Mouse (Mus musculus) embryonic facial prominence, embryonic 10.5 days (tissue): ENCODE data around the gene Usp24. TPM values are rescaled to one million over a fixed set of nuclear protein-coding genes. Genes with fewer than 3 reads are reported as not detected.

Experiments
- DNase-seq: peaks from one replicate; pipeline ENCODE4 v3.0.0-alpha.2; 2017; ENCODE audit warnings: low spot score
- H3K27ac ChIP-seq: fragments of 300-500 bp; sonication (generic); replicated peaks from 2 replicates; pipeline ENCODE4 v1.5.1; 2016; ENCODE audit warnings: mild to moderate bottlenecking
- H3K27me3 ChIP-seq: fragments of 300-500 bp; sonication (generic); replicated peaks from 2 replicates; pipeline ENCODE4 v1.6.1; 2016; ENCODE audit warnings: low read depth, mild to moderate bottlenecking; ENCODE audit not compliant: poor library complexity, severe bottlenecking
- H3K36me3 ChIP-seq: fragments of 300-500 bp; sonication (generic); replicated peaks from 2 replicates; pipeline ENCODE4 v1.6.1; 2016; ENCODE audit warnings: mild to moderate bottlenecking, moderate library complexity
- H3K4me1 ChIP-seq: fragments of 300-500 bp; sonication (generic); 2 replicates; pipeline ENCODE4 v1.6.1; 2016
- H3K4me3 ChIP-seq: fragments of 300-500 bp; sonication (generic); 2 replicates; pipeline ENCODE4 v1.5.1; 2016; ENCODE audit warnings: mild to moderate bottlenecking, moderate library complexity
- H3K9me3 ChIP-seq: fragments of 300-500 bp; sonication (generic); 2 replicates; pipeline ENCODE4 v1.6.1; 2016; ENCODE audit warnings: mild to moderate bottlenecking
- WGBS: fragments of 180-500 bp; shearing (Covaris S2); methylation state at CpG from one replicate; pipeline ENCODE4 v1.1.7; 2016; 5-methylcytosine and 5-hydroxymethylcytosine counted together
- polyA plus RNA-seq: library from polyadenylated mRNA; unstranded; fragments of >200 nt; fragmentation: Nextera tagmentation; extraction: Ambion mirVana; gene quantifications from 2 replicates; pipeline ENCODE4 v1.2.1, GENCODE M21; 2016

Usp24 gene
- 7.3 and 7.8 TPM in 2 replicates for polyA plus RNA-seq

DNA sequence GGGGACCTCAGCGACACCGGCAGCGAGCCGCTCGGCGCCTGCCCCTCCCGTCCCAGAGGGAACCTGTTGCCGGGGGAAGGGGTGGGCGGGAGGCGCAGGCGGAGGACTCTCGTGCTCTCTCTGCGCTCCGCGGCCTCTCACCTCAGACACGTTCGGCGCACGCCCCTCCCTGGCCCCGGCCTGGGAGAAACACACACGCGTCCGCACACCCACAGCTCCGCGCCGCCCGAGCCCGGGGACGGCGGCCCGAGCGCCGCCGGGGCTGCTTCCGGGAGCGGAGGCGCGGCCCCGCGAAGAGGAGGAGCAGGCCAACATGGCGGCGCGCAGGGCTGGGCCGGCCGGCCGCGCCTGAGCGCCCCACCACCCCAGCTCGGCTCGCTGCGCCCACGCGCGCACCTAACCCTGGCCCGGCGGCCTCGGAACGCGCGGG, at the start of gene Usp24:
TSS of gene Usp24 (plus strand) at position 293 of the 430 bp plus-strand sequence.
- H3K27me3 ChIP-seq, result no peaks in the 10 kb centered on the region
- no peaks in the 10 kb centered on the region for H3K36me3 ChIP-seq
- H3K27ac ChIP-seq, result peak within 1 kb of the TSS; percentile 99
- H3K4me3 ChIP-seq, result peak within 1 kb of the TSS; percentile 94
- no peaks in the 10 kb centered on the region for H3K9me3 ChIP-seq
- H3K4me1 ChIP-seq, result peaks cover 40% of the 10 kb centered on the region
- WGBS, result 3% methylated on average over 60 of the region's 60 CpGs
- peak; percentile 81 for DNase-seq

DNA sequence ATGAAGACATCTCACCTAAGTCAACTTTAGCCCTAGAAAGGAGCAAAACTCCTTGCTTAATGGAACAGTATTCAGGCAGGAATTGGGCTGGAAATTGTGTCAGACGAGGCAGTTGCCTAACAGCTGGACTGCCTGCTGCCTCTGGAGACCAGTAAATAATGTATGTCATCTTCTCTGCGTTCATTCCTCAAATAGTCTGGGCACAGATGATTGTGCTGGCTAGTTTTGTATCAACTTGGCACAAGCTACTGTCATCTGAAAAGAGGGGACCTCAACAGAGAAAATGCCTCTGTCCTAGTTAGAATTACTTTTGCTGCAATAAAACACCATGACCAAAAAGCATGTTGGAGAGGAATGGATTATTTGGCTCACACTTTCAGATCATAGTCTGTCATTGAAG, 39.1 kb upstream of the Usp24 start:
- peaks cover 10% of the 10 kb centered on the region for H3K4me1 ChIP-seq
- H3K27ac ChIP-seq, result no peak overlapping the region
- DNase-seq, result no peak
- no peaks in the 10 kb centered on the region for H3K36me3 ChIP-seq
- no peak overlapping the region for H3K4me3 ChIP-seq
- WGBS, result 74% methylated on average over 2 of the region's 2 CpGs
- no peaks in the 10 kb centered on the region for H3K9me3 ChIP-seq
- H3K27me3 ChIP-seq, result no peaks in the 10 kb centered on the region

DNA sequence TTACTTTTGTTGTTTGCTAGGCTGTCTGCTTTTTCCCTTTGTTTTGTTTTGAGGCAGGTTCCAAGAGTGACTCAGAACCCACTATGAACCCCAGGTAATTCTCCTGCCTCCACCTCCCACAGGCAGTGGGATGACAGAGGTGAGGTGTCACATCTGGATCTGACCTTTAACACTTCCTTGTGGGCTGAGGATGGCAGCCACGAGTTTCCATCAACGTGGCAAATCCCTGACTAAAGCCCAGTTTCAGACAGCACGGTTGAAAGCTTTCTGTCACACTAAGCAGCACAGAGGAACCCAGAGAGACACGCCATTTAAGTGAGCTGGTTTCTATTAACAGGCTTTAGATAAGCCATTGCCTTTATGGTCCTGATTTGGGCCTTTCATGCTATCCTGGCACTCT, 36.8 kb upstream of the Usp24 start:
- DNase-seq, result no peak
- WGBS, result 36% methylated on average over 4 of the region's 4 CpGs

DNA sequence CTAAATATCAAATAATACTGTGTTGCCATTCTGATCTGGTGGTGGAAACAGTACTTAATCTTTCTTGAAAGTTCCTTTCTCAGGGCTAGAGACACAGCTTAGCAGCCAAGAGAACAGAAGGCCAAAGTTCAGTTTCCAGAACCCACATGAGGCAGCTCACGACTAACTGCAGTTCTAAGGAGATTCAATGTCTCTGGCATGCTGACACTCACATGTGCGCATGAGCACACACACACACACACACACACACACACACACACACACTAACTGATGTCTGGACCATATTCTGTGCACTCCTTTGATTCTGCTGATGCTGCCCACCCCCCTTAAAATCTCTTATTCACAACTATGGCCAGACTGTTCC, 34.9 kb upstream of the Usp24 start:
- H3K27me3 ChIP-seq, result no peaks in the 10 kb centered on the region
- WGBS, result 83% methylated on average over 2 of the region's 2 CpGs
- H3K36me3 ChIP-seq, result no peaks in the 10 kb centered on the region
- peaks cover 12% of the 10 kb centered on the region for H3K4me1 ChIP-seq
- no peak overlapping the region for H3K4me3 ChIP-seq
- no peaks in the 10 kb centered on the region for H3K9me3 ChIP-seq
- no peak overlapping the region for H3K27ac ChIP-seq
- no peak for DNase-seq

More for the DNA sequence above, 36.8 kb upstream of the Usp24 start:
- Histone ChIP-seq H3K4me1 (peaks cover 12% of the 10 kb centered on the region), H3K27ac (no peak overlapping the region), H3K36me3 (no peaks in the 10 kb centered on the region), H3K27me3 (no peaks in the 10 kb centered on the region), H3K4me3 (no peak overlapping the region), H3K9me3 (no peaks in the 10 kb centered on the region)

DNA sequence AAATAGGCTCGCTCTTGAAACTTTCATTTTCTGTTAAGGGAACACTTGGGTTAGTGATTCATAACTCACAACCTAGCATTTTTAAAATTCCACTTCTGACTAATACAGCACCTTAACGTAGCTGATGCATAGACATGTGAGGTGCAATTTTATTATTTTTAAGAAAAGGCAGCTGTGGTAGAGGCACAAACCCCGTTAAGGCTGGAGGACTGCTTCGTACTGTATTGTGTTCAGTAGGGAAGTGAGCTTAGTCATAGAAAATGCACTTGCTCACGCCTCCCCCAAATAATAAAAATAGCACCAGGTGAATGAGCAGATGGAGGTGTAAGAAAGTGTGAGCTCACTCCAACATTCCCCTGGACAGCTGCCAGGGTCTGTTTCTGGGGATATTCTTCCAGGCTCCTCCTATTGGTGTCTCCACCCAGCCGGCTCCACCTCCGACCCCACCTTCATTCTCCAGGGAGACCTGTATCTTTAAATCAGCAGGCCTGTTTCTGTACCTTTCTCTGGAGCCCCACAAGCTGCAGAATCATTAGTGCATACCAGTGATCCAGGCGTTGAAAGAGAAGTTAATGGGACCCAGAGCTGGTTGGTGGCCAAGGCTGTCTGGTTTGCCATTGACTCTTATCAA, 34.4 kb upstream of the Usp24 start:
- no peaks in the 10 kb centered on the region for H3K36me3 ChIP-seq
- H3K9me3 ChIP-seq, result no peaks in the 10 kb centered on the region
- H3K4me3 ChIP-seq, result no peak overlapping the region
- H3K4me1 ChIP-seq, result peaks cover 12% of the 10 kb centered on the region
- WGBS, result 67% methylated on average over 8 of the region's 8 CpGs
- no peak overlapping the region for H3K27ac ChIP-seq
- peak; percentile 19 for DNase-seq
- H3K27me3 ChIP-seq, result no peaks in the 10 kb centered on the region

DNA sequence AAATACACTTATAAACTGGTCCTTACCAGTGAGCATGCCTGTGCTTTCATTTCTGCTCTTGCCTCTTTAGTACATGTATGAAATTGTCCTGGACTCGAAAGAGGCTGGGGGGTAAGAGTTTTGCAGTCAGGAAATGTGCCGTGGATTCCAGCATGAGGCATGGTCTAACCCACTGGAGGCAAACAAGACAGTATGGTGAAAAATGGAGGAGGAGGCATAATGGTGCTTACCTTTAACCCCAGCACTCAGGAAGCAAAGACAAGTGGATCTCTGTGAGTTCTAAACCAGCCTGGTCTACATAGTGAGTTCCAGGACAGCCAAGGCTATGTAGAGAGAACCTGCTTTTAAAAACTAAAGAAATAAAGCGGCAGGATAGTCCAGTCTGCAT, 33.9 kb upstream of the Usp24 start:
- H3K9me3 ChIP-seq, result no peaks in the 10 kb centered on the region
- no peaks in the 10 kb centered on the region for H3K27me3 ChIP-seq
- no peaks in the 10 kb centered on the region for H3K36me3 ChIP-seq
- H3K4me1 ChIP-seq, result peaks cover 12% of the 10 kb centered on the region
- no peak overlapping the region for H3K27ac ChIP-seq
- H3K4me3 ChIP-seq, result no peak overlapping the region
- no peak for DNase-seq
- WGBS, result 88% methylated on average over 3 of the region's 3 CpGs

DNA sequence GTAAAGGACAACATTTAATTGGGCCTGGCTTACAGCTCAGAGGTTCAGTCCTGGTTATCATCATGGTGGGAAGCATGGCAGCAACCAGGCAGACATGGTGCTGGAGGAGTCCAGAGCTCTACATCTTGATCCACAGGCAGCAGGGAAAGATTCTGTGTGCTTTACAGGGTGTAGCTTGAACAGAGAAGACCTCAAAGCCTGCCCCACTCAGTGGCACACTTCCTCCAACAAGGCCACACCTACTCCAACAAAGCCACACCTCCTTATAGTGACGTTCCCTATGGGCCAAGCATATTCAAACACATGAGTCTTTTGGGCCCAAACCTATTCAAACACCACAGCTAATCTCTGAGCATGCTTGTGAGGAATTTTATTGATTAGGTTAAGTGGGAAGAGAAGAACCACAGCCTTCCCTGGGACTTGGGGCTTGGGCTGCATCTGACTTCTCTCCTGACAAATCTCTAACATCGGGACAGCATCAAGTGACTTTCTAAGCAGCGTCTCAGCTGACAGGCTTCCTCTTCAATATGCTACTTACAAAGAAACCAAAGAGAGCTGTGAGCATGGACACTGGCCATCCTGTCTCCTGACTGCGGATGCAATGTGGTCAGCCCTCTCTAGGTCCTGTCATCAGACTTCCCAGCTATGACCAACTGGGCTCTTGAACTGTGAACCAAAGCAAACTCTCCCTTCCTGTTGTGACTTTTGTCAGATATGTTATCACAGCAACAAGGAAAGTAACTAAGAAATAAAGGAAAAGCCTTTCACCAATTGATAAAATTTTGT, 28.9 kb upstream of the Usp24 start:
- WGBS, result 79% methylated on average over 4 of the region's 4 CpGs
- Histone ChIP-seq H3K36me3 (no peaks in the 10 kb centered on the region), H3K9me3 (no peaks in the 10 kb centered on the region), H3K4me3 (no peak overlapping the region), H3K4me1 (0 out of 2 replicates have a peak, but pooled peaks cover under 1% of the 10 kb centered on the region), H3K27me3 (no peaks in the 10 kb centered on the region), H3K27ac (no peak overlapping the region)
- no peak for DNase-seq

DNA sequence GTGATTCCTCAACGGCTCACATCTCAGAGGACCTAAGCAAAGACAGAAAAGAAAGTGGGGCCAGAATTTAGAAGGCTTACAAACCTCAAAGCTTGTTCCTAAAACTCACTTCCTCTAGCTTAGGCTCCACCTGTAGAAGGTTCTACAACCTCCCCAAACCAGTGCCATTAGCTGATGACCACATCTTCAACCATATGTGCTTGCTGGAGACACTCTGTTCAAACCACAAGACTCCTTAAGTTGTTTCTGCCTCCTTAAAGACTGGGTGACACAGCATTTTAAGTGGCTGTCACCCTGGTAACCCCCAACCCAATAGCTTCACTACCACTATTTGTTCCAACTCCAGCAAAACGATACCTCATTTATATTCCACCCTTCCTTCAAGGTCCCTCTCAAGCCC, 25.8 kb upstream of the Usp24 start:
- Histone ChIP-seq H3K27ac (no peak overlapping the region), H3K4me1 (no peaks in the 10 kb centered on the region), H3K36me3 (no peaks in the 10 kb centered on the region), H3K9me3 (no peaks in the 10 kb centered on the region), H3K4me3 (no peak overlapping the region), H3K27me3 (no peaks in the 10 kb centered on the region)
- no peak for DNase-seq
- WGBS, result 90% methylated on average over 2 of the region's 2 CpGs

DNA sequence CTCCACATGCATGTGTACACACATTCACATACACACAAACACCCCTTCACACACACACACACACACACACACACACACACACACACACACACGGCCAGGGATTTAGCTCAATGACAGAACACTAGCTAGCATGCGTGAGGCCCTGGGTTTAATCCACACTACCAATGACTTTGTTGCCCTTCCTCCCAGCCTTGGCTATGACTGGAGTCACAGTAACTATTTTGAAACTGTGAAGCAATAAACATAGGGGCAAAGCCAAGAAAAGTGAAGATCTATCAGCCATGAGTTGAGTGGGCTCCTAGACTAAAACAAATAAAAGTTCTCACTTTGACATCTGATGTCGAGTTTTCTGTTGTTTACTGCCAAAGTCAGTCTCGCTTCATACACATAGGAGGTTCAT, 23.2 kb upstream of the Usp24 start:
- no peaks in the 10 kb centered on the region for H3K27me3 ChIP-seq
- H3K27ac ChIP-seq, result no peak overlapping the region
- no peak overlapping the region for H3K4me3 ChIP-seq
- 92% methylated on average over 4 of the region's 4 CpGs for WGBS
- H3K9me3 ChIP-seq, result no peaks in the 10 kb centered on the region
- DNase-seq, result no peak
- H3K4me1 ChIP-seq, result 0 out of 2 replicates have a peak, but pooled peaks cover 5% of the 10 kb centered on the region
- no peaks in the 10 kb centered on the region for H3K36me3 ChIP-seq

DNA sequence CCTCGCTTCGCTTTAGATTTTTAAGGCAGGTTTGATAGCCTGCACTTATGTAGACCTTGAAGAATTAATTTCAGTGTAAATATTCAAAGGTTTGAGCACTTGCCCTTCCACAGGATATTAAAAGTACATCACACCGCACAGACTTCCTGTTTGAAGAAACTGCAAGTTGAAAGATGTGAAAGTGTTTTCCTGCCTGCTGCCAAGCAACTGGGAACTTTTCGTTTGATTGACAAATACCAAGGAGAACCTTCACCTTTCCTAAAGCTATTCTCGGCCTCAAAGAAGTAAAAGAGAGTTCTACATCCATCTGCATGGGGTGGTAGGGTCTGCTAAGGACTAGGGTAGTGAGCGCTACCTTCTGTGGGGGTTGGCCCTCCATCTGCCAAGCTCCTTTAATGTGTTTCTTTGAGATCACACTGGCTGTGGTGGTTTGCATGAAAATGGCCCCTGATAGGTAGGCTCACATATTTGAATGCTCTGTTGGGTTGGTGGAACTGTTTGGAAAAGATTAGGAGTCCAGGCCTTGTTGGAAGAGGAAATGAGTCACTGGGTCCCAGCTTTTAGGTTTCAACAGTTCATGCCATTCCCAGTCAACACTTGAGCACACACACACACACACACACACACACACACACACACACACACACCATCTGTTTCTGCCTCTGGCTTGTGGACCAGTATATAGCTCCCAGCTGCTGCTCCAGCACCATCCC, 22.5 kb upstream of the Usp24 start:
- Histone ChIP-seq H3K27me3 (no peaks in the 10 kb centered on the region), H3K27ac (no peak overlapping the region), H3K4me1 (0 out of 2 replicates have a peak, but pooled peaks cover 5% of the 10 kb centered on the region), H3K36me3 (no peaks in the 10 kb centered on the region), H3K9me3 (no peaks in the 10 kb centered on the region), H3K4me3 (no peak overlapping the region)
- no peak for DNase-seq
- WGBS, result 84% methylated on average over 6 of the region's 6 CpGs

DNA sequence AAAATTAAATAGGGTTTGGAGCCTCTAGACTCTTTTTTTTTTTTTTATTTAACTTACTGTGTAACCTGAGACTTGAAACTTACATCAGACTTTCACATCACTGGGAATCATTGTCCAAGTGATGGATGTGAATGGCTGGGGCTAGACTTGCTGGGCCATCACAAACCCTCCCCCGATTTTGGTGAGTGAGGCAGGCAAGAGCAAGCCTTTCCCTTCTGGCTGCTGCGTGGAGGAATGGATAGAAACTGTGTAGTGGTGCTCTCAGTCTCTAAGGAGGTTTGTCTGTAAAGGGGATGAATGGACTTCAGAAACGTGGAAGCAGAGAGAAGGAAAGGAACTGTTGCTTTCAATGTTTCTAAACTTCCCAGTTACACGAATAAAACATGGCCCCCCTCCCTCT, 20.3 kb upstream of the Usp24 start:
- Histone ChIP-seq H3K4me1 (0 out of 2 replicates have a peak, but pooled peaks cover 5% of the 10 kb centered on the region), H3K4me3 (no peak overlapping the region), H3K9me3 (no peaks in the 10 kb centered on the region), H3K27ac (no peak overlapping the region), H3K27me3 (no peaks in the 10 kb centered on the region), H3K36me3 (no peaks in the 10 kb centered on the region)
- DNase-seq, result no peak
- WGBS, result 62% methylated on average over 4 of the region's 4 CpGs

DNA sequence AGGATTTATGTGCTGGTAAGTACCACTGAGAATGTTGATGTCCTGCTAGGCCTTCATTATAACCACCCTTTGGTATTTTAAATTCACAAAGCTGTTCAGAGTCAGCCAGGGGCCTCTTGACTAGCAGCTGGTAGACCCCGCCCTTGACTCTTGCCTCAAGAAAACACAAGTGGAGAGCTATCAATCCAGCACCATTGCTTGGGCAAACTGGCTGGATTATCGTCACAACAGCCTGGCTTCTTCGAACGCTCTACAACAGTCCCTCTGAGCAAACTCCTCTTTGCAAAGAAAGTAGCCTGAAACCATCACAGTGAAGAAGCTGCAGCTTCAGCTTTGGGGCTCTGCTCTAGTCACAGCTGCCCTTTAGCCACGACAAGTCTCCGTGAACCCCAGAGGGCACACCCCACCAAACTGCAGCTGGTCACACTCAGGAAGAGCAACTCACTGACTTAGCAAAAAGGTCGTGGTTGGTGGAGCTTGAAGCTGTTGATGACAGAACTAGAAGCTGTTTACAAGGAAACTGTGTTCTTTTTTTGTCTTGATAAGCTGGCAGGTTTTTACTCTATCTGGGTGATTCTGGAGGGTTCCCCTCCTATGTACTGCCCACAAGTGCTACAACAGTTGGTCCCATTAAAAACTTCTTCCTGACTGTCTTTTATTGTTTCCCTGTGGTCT, 19.5 kb upstream of the Usp24 start:
- DNase-seq, result no peak
- Histone ChIP-seq H3K27ac (no peak overlapping the region), H3K36me3 (no peaks in the 10 kb centered on the region), H3K4me1 (0 out of 2 replicates have a peak, but pooled peaks cover 5% of the 10 kb centered on the region), H3K27me3 (no peaks in the 10 kb centered on the region), H3K9me3 (no peaks in the 10 kb centered on the region), H3K4me3 (no peak overlapping the region)
- 90% methylated on average over 7 of the region's 7 CpGs for WGBS
